Mouse (Mus musculus): ENCODE measurements around the gene Cadps2. TPM values are rescaled to one million over a fixed set of nuclear protein-coding genes. Genes with fewer than 3 reads are reported as not detected.

Gene Cadps2
- polyA plus RNA-seq, 1 experiment: 0.80 TPM

GRCm38 (mm10) chr6:23650205-23650604 is 189.0 kb downstream of the Cadps2 start, which contains the start of gene Rnf133:
Gene Rnf133 (minus strand): TSS chr6:23650305.
- Histone ChIP-seq H3K4me3 (replicated peaks; ENCODE audit: control insufficient read depth, low read depth, low read length) (no peak within 1 kb of the TSS), H3K27ac (ENCODE audit: control insufficient read depth, insufficient read depth, low read depth, low read length, poor library complexity) (no peak within 1 kb of the TSS; the same call in 1 of the 2 replicates), H3K4me1 (ENCODE audit: control insufficient read depth, insufficient read depth, low read length) (no peaks in the 10 kb centered on the region)
- 74% methylated on average over 2 of the region's 2 CpGs for WGBS
- TF ChIP-seq POLR2A (IDR thresholded peaks at IDR 0.05; ENCODE audit: borderline replicate concordance, control insufficient read depth, low read depth, low read length) (no peak), CTCF (IDR thresholded peaks at IDR 0.05; ENCODE audit: control insufficient read depth, insufficient read depth, low read length) (no peak)

GRCm38 (mm10) chr6:23648732-23649131 is 190.5 kb downstream of the Cadps2 start:
- no peaks in the 10 kb centered on the region for H3K4me1 ChIP-seq (ENCODE audit: control insufficient read depth, insufficient read depth, low read length)
- WGBS: 5% methylated on average over 8 of the region's 8 CpGs
- no peak overlapping the region for H3K27ac ChIP-seq (ENCODE audit: control insufficient read depth, insufficient read depth, low read depth, low read length, poor library complexity)
- TF ChIP-seq CTCF (IDR thresholded peaks at IDR 0.05; ENCODE audit: control insufficient read depth, insufficient read depth, low read length) (no peak), POLR2A (IDR thresholded peaks at IDR 0.05; ENCODE audit: borderline replicate concordance, control insufficient read depth, low read depth, low read length) (no peak)
- H3K4me3 ChIP-seq (replicated peaks; ENCODE audit: control insufficient read depth, low read depth, low read length): no peak overlapping the region

- H3K4me3 ChIP-seq (replicated peaks; ENCODE audit: control insufficient read depth, low read depth, low read length): no peak overlapping the region
- TF ChIP-seq POLR2A (IDR thresholded peaks at IDR 0.05; ENCODE audit: borderline replicate concordance, control insufficient read depth, low read depth, low read length): no peak
- TF ChIP-seq CTCF (IDR thresholded peaks at IDR 0.05; ENCODE audit: control insufficient read depth, insufficient read depth, low read length): no peak
- 69% methylated on average over 7 of the region's 7 CpGs for WGBS
- H3K27ac ChIP-seq (ENCODE audit: control insufficient read depth, insufficient read depth, low read depth, low read length, poor library complexity): no peak overlapping the region
- no peaks in the 10 kb centered on the region for H3K4me1 ChIP-seq (ENCODE audit: control insufficient read depth, insufficient read depth, low read length)
Measured at GRCm38 (mm10) chr6:23647627-23648247, 191.5 kb downstream of the Cadps2 start.

GRCm38 (mm10) chr6:23637081-23637480 is 202.1 kb downstream of the Cadps2 start:
- TF ChIP-seq CTCF (IDR thresholded peaks at IDR 0.05; ENCODE audit: control insufficient read depth, insufficient read depth, low read length) (no peak), POLR2A (IDR thresholded peaks at IDR 0.05; ENCODE audit: borderline replicate concordance, control insufficient read depth, low read depth, low read length) (no peak)
- no peaks in the 10 kb centered on the region for H3K4me1 ChIP-seq (ENCODE audit: control insufficient read depth, insufficient read depth, low read length)
- 23% methylated on average over 3 of the region's 3 CpGs for WGBS

GRCm38 (mm10) chr6:23635208-23635607 is 204.0 kb downstream of the Cadps2 start:
- Histone ChIP-seq H3K4me3 (replicated peaks; ENCODE audit: control insufficient read depth, low read depth, low read length) (no peak overlapping the region), H3K4me1 (ENCODE audit: control insufficient read depth, insufficient read depth, low read length) (no peaks in the 10 kb centered on the region), H3K27ac (ENCODE audit: control insufficient read depth, insufficient read depth, low read depth, low read length, poor library complexity) (no peak overlapping the region)
- 55% methylated on average over 3 of the region's 3 CpGs for WGBS
- TF ChIP-seq CTCF (IDR thresholded peaks at IDR 0.05; ENCODE audit: control insufficient read depth, insufficient read depth, low read length): no peak
- no peak for TF ChIP-seq POLR2A (IDR thresholded peaks at IDR 0.05; ENCODE audit: borderline replicate concordance, control insufficient read depth, low read depth, low read length)

More at GRCm38 (mm10) chr6:23637081-23637480, 202.1 kb downstream of the Cadps2 start:
- Histone ChIP-seq H3K4me3 (replicated peaks; ENCODE audit: control insufficient read depth, low read depth, low read length) (no peak overlapping the region), H3K27ac (ENCODE audit: control insufficient read depth, insufficient read depth, low read depth, low read length, poor library complexity) (no peak overlapping the region)

GRCm38 (mm10) chr6:23634016-23634415 is 205.2 kb downstream of the Cadps2 start:
- WGBS: 82% methylated on average over 9 of the region's 9 CpGs
- no peaks in the 10 kb centered on the region for H3K4me1 ChIP-seq (ENCODE audit: control insufficient read depth, insufficient read depth, low read length)
- H3K4me3 ChIP-seq (replicated peaks; ENCODE audit: control insufficient read depth, low read depth, low read length): no peak overlapping the region
- no peak for TF ChIP-seq POLR2A (IDR thresholded peaks at IDR 0.05; ENCODE audit: borderline replicate concordance, control insufficient read depth, low read depth, low read length)
- TF ChIP-seq CTCF (IDR thresholded peaks at IDR 0.05; ENCODE audit: control insufficient read depth, insufficient read depth, low read length): no peak
- no peak overlapping the region for H3K27ac ChIP-seq (ENCODE audit: control insufficient read depth, insufficient read depth, low read depth, low read length, poor library complexity)

- TF ChIP-seq CTCF (IDR thresholded peaks at IDR 0.05; ENCODE audit: control insufficient read depth, insufficient read depth, low read length) (no peak), POLR2A (IDR thresholded peaks at IDR 0.05; ENCODE audit: borderline replicate concordance, control insufficient read depth, low read depth, low read length) (no peak)
- Histone ChIP-seq H3K4me3 (replicated peaks; ENCODE audit: control insufficient read depth, low read depth, low read length) (no peak overlapping the region), H3K27ac (ENCODE audit: control insufficient read depth, insufficient read depth, low read depth, low read length, poor library complexity) (no peak overlapping the region), H3K4me1 (ENCODE audit: control insufficient read depth, insufficient read depth, low read length) (no peaks in the 10 kb centered on the region)
- 74% methylated on average over 4 of the region's 4 CpGs for whole genome bisulfite sequencing
Measured at GRCm38 (mm10) chr6:23630465-23630864, 208.8 kb downstream of the Cadps2 start.

GRCm38 (mm10) chr6:23575102-23575501 is 264.1 kb downstream of the Cadps2 start:
- WGBS: 76% methylated on average over 2 of the region's 2 CpGs
- H3K4me3 ChIP-seq (replicated peaks; ENCODE audit: control insufficient read depth, low read depth, low read length): no peak overlapping the region
- H3K4me1 ChIP-seq (ENCODE audit: control insufficient read depth, insufficient read depth, low read length): no peaks in the 10 kb centered on the region
- H3K27ac ChIP-seq (ENCODE audit: control insufficient read depth, insufficient read depth, low read depth, low read length, poor library complexity): no peak overlapping the region
- TF ChIP-seq CTCF (IDR thresholded peaks at IDR 0.05; ENCODE audit: control insufficient read depth, insufficient read depth, low read length) (no peak), POLR2A (IDR thresholded peaks at IDR 0.05; ENCODE audit: borderline replicate concordance, control insufficient read depth, low read depth, low read length) (no peak)
